Mouse (Mus musculus): Measurements from ENCODE around the gene Wdr35.

DNA sequence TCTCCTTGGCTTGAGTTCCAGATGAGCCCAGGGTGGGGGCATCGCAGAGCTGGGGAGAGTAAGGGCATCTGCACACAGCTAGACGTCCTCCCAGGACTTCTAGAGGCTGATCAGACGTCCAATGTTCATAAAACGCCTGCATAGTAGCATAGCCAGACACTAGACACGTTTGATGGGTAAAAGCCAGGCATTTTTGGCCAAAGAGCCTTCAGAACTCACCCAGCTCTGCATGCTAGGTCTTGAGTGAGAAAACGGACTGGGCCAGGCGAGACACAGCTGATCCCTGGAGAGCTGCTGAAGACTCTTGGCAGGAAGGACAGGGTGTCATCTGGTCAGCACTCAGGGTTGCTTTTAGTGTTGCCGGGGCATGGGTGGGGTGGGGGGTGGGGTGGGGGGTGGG is 74.4 kb downstream of the Wdr35 start:
- no peak for TF ChIP-seq CTCF (IDR thresholded peaks at IDR 0.05)
- TF ChIP-seq EP300 (IDR thresholded peaks at IDR 0.05; ENCODE audit: insufficient read depth, low read depth, low read length) = no peak
- TF ChIP-seq POLR2A (IDR thresholded peaks at IDR 0.05; ENCODE audit: insufficient read depth, low read depth, low read length) = no peak
